Mouse (Mus musculus) gastrocnemius, postnatal 4 days (tissue): ENCODE data around the gene Rtp2. TPM values are rescaled to one million over a fixed set of nuclear protein-coding genes. Genes with fewer than 3 reads are reported as not detected.

Source experiments
- DNase-seq, 2 experiments: peaks; one replicate each; pipeline ENCODE4 v3.0.0; 2021 to 2022; ENCODE audit warnings: low spot score in 2 of 2, mixed read lengths in 2 of 2
- total RNA-seq, 2 experiments: library from RNA; stranded (reverse); gene quantifications; 2 replicates each; pipeline ENCODE4 v1.2.3; 2021

Rtp2 gene
- total RNA-seq, 2 experiments from 2014 or later, result not detected

DNA sequence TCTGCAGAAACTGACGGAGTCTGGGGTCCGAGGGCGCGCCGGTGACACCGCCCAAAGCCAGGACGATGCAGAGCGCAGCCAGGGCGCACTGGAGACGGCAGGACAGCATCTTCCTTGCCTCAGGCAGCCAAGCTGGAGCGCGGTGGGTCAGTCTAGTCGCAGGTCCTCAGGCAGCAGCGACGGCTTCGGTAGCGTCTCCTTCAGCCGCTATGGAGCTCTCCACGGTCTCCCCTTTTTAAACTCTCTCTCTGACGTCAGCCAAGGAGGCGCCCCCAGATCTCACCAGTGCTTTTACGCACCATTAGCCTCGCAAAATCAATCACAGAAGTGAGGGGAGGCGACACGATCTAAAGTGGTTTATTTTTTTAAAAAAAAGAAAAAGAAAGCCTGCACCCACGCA lies 41.6 kb downstream of the Rtp2 start, which contains the start of gene Sst:
Gene Sst (minus strand): TSS at position 323 of the 400 bp plus-strand sequence.
- no peak for DNase-seq

DNA sequence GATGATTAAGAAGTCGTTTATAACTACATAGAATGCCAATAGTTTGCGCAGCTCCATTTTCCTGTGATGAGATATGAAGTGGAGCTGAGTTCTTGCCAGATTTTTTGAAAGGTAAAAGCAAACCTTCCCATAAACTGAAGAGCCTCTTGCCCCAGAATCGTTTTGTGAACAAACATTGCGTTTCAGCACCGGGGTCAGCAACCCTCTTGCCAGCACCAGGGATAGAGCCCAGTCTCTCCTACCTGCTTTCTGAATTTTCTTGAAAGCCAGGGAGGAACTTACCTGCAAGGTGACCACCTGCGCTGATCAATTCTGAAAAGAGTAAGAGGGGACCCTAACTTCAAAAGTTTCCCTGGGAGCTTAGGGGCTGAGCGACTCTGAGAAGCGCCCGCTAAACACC lies 42.0 kb downstream of the Rtp2 start:
- no peak for DNase-seq

DNA sequence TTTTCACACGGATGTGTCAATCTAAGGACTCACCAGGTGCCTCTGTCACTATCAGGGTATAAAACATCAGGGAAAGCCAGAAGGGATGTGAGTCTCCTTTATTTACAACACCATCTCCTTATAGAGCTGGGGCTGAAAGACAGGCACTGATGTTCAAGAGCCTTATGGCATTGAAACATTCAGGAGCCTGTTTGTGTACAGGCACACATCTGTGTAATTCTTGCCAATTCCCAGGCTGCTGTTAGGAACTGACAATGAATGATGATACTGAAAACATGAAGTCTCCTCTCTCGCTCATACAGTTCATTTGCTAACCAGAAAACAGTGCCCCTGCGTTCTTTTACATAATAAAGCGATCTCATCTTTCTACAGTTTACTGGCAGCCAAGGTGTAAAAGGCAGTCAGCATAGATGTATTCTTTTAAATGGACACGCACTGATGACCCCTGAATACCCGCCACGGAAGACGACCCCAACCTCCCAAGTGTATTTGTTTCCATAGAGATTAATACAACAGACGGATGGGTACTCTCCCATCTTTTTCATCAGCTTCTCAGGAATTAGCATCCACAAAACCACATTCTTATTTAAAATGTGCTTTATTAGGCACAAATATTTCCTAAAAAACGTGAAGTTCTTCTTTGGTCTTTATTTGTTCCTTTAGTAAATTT lies 44.1 kb downstream of the Rtp2 start:
- DNase-seq, result no peak

DNA sequence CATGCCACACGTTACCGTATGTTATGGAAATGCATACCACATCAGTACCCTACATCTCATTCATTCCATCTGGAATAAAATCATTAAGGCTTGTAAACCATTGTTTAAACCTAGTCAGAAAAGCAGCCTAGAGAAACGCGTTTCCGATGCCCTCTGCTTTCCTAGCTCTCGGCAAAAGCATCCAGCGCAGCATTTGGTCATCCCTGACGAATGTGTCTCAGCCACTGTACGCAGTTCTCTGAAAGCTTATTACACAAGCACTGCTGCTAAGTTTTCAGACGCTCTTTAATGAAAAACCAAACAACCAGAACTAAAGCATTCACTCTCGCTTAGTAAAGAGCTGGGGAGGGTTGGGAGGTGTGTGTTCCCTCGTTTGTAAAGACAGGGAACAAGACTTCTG lies 47.1 kb downstream of the Rtp2 start:
- no peak for DNase-seq

Other genes starting within 250 kb of the Rtp2 start
- gene Sst, start 41.4 kb downstream of the Rtp2 start, total RNA-seq, result not detected
- not detected for gene Gm37419, start 56.1 kb upstream of the Rtp2 start, total RNA-seq
- 10 to 100 TPM; 11.1 to 11.3 TPM for gene Bcl6, start 56.5 kb upstream of the Rtp2 start, total RNA-seq